30 mouse cellular contexts compared by ENCODE assay signal in the genomic region with DNA sequence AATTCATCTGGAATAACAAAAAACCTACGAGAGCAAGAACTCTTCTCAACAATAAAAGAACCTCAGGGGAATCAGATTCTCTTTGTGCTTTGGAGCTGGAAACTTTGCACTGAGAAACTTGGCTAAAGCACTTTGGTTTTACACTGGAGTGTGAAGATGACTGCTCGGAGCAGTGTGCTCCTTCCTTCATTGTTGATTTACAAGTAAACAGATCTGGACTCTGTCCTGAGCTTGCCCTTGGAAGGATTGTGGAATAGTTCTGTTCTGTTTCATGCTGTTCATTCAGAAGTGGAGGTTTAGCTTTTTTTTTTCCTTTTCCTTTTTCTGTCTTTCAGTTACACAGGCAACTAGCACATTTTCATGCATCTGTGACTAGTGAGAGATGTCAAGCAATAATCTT. TPM values are rescaled to one million over a fixed set of nuclear protein-coding genes. Genes with fewer than 3 reads are reported as not detected.
A peak's percentile ranks its signal among the peaks of the same experiment; 100 is the strongest.
DNase-seq lines count a peak whose midpoint lies in the region; ATAC-seq and TF ChIP-seq lines count a peak whose summit lies in the region.
"Had no signal": no experiment of that assay in that cellular context is flagged by ENCODE, and none has a peak within 500 bp of the region (broad histone marks: within the 10 kb centered on the region; RNA-seq: fewer than 3 reads in every experiment).

No protein-coding gene starts in this region.

- TF ChIP-seq POLR2A in liver, adult 2 months (IDR thresholded peaks at IDR 0.05; ENCODE audit: extremely low read depth, insufficient read depth, low read length), result no peak
- no peak for TF ChIP-seq POLR2A in thymus, adult 2 months (IDR thresholded peaks at IDR 0.05; ENCODE audit: control insufficient read depth, extremely low read depth, insufficient read depth, low read length, poor library complexity)

- no peaks in the 10 kb centered on the region for H3K27me3 ChIP-seq in kidney, embryonic 14.5 days (ENCODE audit: control insufficient read depth, insufficient read depth, low read length)
- H3K27me3 ChIP-seq in liver, adult 2 months (ENCODE audit: control insufficient read depth, insufficient read depth, low read length), result no peaks in the 10 kb centered on the region
- no peaks in the 10 kb centered on the region for H3K27me3 ChIP-seq in thymus, adult 2 months (ENCODE audit: control insufficient read depth, insufficient read depth, low read length)
- H3K27me3 ChIP-seq: forebrain, embryonic 13.5 days; heart, embryonic 13.5 days had no signal

- peaks cover 2% of the 10 kb centered on the region; the same call in 1 of the 2 replicates for H3K79me2 ChIP-seq in liver, adult 2 months (ENCODE audit: control insufficient read depth, insufficient read depth, low read length)

- no peak overlapping the region for H3K4me2 ChIP-seq in kidney, embryonic 14.5 days (replicated peaks; ENCODE audit: low read depth, low read length)
- H3K4me2 ChIP-seq: forebrain, embryonic 13.5 days; heart, embryonic 13.5 days had no signal

- no peak overlapping the region for H3K4me3 ChIP-seq in kidney, embryonic 14.5 days (ENCODE audit: low read length)
- no peak overlapping the region for H3K4me3 ChIP-seq in liver, adult 2 months (ENCODE audit: insufficient read depth, low read depth, low read length)
- H3K4me3 ChIP-seq in thymus, adult 2 months (ENCODE audit: control insufficient read depth, insufficient read depth, low read length), result no peak overlapping the region
- H3K4me3 ChIP-seq: forebrain, embryonic 10.5 days; forebrain, embryonic 13.5 days; heart, adult 2 months; heart, embryonic 10.5 days; heart, embryonic 13.5 days had no signal

- H3K9me3 ChIP-seq in kidney, embryonic 14.5 days (ENCODE audit: control insufficient read depth, low read length), result no peaks in the 10 kb centered on the region
- H3K9me3 ChIP-seq: forebrain, embryonic 10.5 days; forebrain, embryonic 13.5 days; heart, embryonic 10.5 days; heart, embryonic 13.5 days had no signal

- no peaks in the 10 kb centered on the region for H3K4me1 ChIP-seq in kidney, embryonic 14.5 days (ENCODE audit: control insufficient read depth, insufficient read depth, low read length)
- H3K4me1 ChIP-seq in liver, adult 2 months (ENCODE audit: control insufficient read depth, insufficient read depth, low read length), result peaks cover 8% of the 10 kb centered on the region; the same call in 1 of the 2 replicates
- no peaks in the 10 kb centered on the region for H3K4me1 ChIP-seq in thymus, adult 2 months (replicated peaks; ENCODE audit: control insufficient read depth, insufficient read depth, low read length)
- H3K4me1 ChIP-seq: forebrain, embryonic 10.5 days; forebrain, embryonic 13.5 days; heart, embryonic 10.5 days; heart, embryonic 13.5 days had no signal

- no peak for TF ChIP-seq CTCF in liver, adult 2 months (IDR thresholded peaks at IDR 0.05; ENCODE audit: low read depth, low read length)
- TF ChIP-seq CTCF in thymus, adult 2 months (IDR thresholded peaks at IDR 0.05; ENCODE audit: borderline replicate concordance, control insufficient read depth, extremely low read depth, insufficient read depth, low read length, poor library complexity), result no peak

- H3K9ac ChIP-seq in kidney, embryonic 14.5 days (ENCODE audit: low read depth, low read length), result no peak overlapping the region
- no peak overlapping the region for H3K9ac ChIP-seq in liver, adult 2 months (ENCODE audit: low read depth, low read length)
- H3K9ac ChIP-seq: forebrain, embryonic 13.5 days; heart, embryonic 13.5 days had no signal

- no peaks in the 10 kb centered on the region for H3K36me3 ChIP-seq in kidney, embryonic 14.5 days (ENCODE audit: control insufficient read depth, insufficient read depth, low read length)
- H3K36me3 ChIP-seq in liver, adult 2 months (ENCODE audit: control insufficient read depth, insufficient read depth, low read length), result peaks cover 4% of the 10 kb centered on the region; the same call in 1 of the 2 replicates
- H3K36me3 ChIP-seq in thymus, adult 2 months (ENCODE audit: control insufficient read depth, insufficient read depth, low read length), result no peaks in the 10 kb centered on the region
- H3K36me3 ChIP-seq: forebrain, embryonic 10.5 days; heart, embryonic 10.5 days; heart, embryonic 13.5 days had no signal

- H3K27ac ChIP-seq in kidney, embryonic 14.5 days (ENCODE audit: low read depth, low read length), result no peak overlapping the region
- peak overlapping the region; percentile 96 for H3K27ac ChIP-seq in liver, adult 2 months (replicated peaks; ENCODE audit: insufficient read depth, low read depth, low read length)
- no peak overlapping the region for H3K27ac ChIP-seq in thymus, adult 2 months (ENCODE audit: control insufficient read depth, insufficient read depth, low read length)
- H3K27ac ChIP-seq: forebrain, embryonic 10.5 days; forebrain, embryonic 13.5 days; heart, adult 2 months; heart, embryonic 10.5 days; heart, embryonic 13.5 days had no signal

- ATAC-seq in kidney, embryonic 14.5 days (ENCODE audit: low FRiP score, low TSS enrichment), result no peak
- ATAC-seq: forebrain, embryonic 13.5 days; forebrain, embryonic 16.5 days had no signal

- WGBS in kidney, embryonic 14.5 days, result 72% methylated on average over 2 of the region's 2 CpGs
- 42% methylated on average over 2 of the region's 2 CpGs for WGBS in liver, adult 2 months
- 92% methylated on average over 2 of the region's 2 CpGs for WGBS in thymus, adult 2 months

- peak; percentile 59 for DNase-seq in kidney, adult 11 months
- no peak for DNase-seq in kidney, adult 18-20 months
- peak; percentile 84 for DNase-seq in kidney, adult 9 months
- DNase-seq in liver, adult 2 months (ENCODE audit: extremely low read depth, low read depth, low spot score), result peak; percentile 83
- no peak for DNase-seq in liver
- no peak for DNase-seq in thymus, adult 2 months
- DNase-seq: adrenal gland, postnatal 10 days; adrenal gland, postnatal 36 days; cerebellum, adult 18-20 months; cerebellum, adult 9-10 months; cerebellum, postnatal 14 days; gastrocnemius, postnatal 10 days; gastrocnemius, postnatal 36 days; heart, adult 2 months; heart, postnatal 14 days; heart, postnatal 4 days had no signal

RNA-seq across cellular contexts. Expression of gene Ugt3a2, which starts 0.8 kb away (rescaled TPM):
- not detected in 2 replicates for polyA plus RNA-seq in kidney, embryonic 14.5 days (2014; fragmentation: Nextera tagmentation; extraction: Ambion mirVana)
- 340 and 468 TPM in 2 replicates for total RNA-seq in liver, adult 2 months (2014; rRNA removed)
- polyA plus RNA-seq in liver, adult 2 months (2012; rRNA removed), result 218 and 268 TPM in 2 replicates
- polyA plus RNA-seq in thymus, adult 2 months (2012; rRNA removed), result 0.04 and 0.37 TPM in 2 replicates
- total RNA-seq: ES-E14; gastrocnemius, adult 18-20 months; gastrocnemius, postnatal 10 days; gastrocnemius, postnatal 36 days; granulocyte monocyte progenitor cell, adult 5-6 weeks; heart, adult 2 months; heart, postnatal 14 days; heart, postnatal 4 days had no signal
- polyA plus RNA-seq: embryonic facial prominence, embryonic 11.5 days; embryonic facial prominence, embryonic 14.5 days; forebrain, embryonic 10.5 days; forebrain, embryonic 13.5 days; forebrain, embryonic 16.5 days; heart, embryonic 10.5 days; heart, embryonic 13.5 days; heart, embryonic 16.5 days; hindbrain, embryonic 11.5 days had no signal

RNA-seq across cellular contexts. Expression of gene Ugt3a1, which starts 57.9 kb away (rescaled TPM):
- polyA plus RNA-seq in kidney, embryonic 14.5 days (2014; fragmentation: Nextera tagmentation; extraction: Ambion mirVana), result not detected in 2 replicates
- total RNA-seq in liver, adult 2 months (2014; rRNA removed), result 95.4 and 118 TPM in 2 replicates
- polyA plus RNA-seq in liver, adult 2 months (2012; rRNA removed), result 50.9 and 100 TPM in 2 replicates
- 0.11 TPM in 2 replicates for polyA plus RNA-seq in thymus, adult 2 months (2012; rRNA removed)
- total RNA-seq: adrenal gland, adult 18-20 months; adrenal gland, postnatal 36 days; ES-E14; gastrocnemius, adult 18-20 months; gastrocnemius, postnatal 10 days; gastrocnemius, postnatal 36 days; granulocyte monocyte progenitor cell, adult 5-6 weeks; heart, adult 2 months; heart, postnatal 14 days; heart, postnatal 4 days had no signal
- polyA plus RNA-seq: embryonic facial prominence, embryonic 11.5 days; embryonic facial prominence, embryonic 14.5 days; forebrain, embryonic 10.5 days; forebrain, embryonic 13.5 days; forebrain, embryonic 16.5 days; heart, adult 2 months; heart, embryonic 10.5 days; heart, embryonic 13.5 days; heart, embryonic 16.5 days; hindbrain, embryonic 11.5 days had no signal

Comparison
In these comparisons a context has a peak if more than half of its experiments do, and no peak if none do; other contexts are left out.
1. DNase-seq: peak in kidney, adult 11 months (single experiment), kidney, adult 9 months (single experiment) and liver, adult 2 months (single experiment); none in kidney, adult 18-20 months (single experiment), liver (single experiment) and thymus, adult 2 months (single experiment).
2. RNA of gene Ugt3a2, which starts 0.8 kb away (polyA plus RNA-seq): 218 to 268 TPM in liver, adult 2 months; 0.04 to 0.37 TPM in thymus, adult 2 months and not detected in kidney, embryonic 14.5 days; every median in the first group is over 100 times any median in the second.
3. RNA of gene Ugt3a1, which starts 57.9 kb away (polyA plus RNA-seq): 50.9 to 100 TPM in liver, adult 2 months; 0.11 TPM in thymus, adult 2 months and not detected in kidney, embryonic 14.5 days; every median in the first group is over 10 times any median in the second.